Mouse (Mus musculus) heart, postnatal 0 days (tissue): ENCODE data around the gene Chmp5. TPM values are rescaled to one million over a fixed set of nuclear protein-coding genes. Genes with fewer than 3 reads are reported as not detected.

ENCODE experiments used
- ATAC-seq: fragments of 200-750 bp; cut with Nextera tagmentation; 2 replicates; pipeline ENCODE4 v1.8.0; 2017; ENCODE audit warnings: low read depth, moderate number of reproducible peaks, moderate library complexity; ENCODE audit not compliant: insufficient read depth
- DNase-seq: peaks from one replicate; pipeline ENCODE4 v3.0.0-alpha.2; 2016; ENCODE audit warnings: low spot score
- H3K27ac ChIP-seq: fragments of 300-500 bp; sonication (generic); 2 replicates; pipeline ENCODE4 v1.5.1; 2014; ENCODE audit warnings: low read depth, mild to moderate bottlenecking
- H3K27me3 ChIP-seq: fragments of 300-500 bp; sonication (generic); 2 replicates; pipeline ENCODE4 v1.6.1; 2014; ENCODE audit warnings: low read length, mixed read lengths; ENCODE audit not compliant: control insufficient read depth, insufficient read depth
- H3K36me3 ChIP-seq: fragments of 300-500 bp; sonication (generic); replicated peaks from 2 replicates; pipeline ENCODE4 v1.6.1; 2014; ENCODE audit warnings: low read length, mixed read lengths; ENCODE audit not compliant: control insufficient read depth, insufficient read depth
- H3K4me1 ChIP-seq: fragments of 300-500 bp; sonication (generic); 2 replicates; pipeline ENCODE4 v1.6.1; 2014; ENCODE audit warnings: antibody characterized with exemption; ENCODE audit not compliant: control insufficient read depth, insufficient read depth
- H3K4me2 ChIP-seq: fragments of 300-500 bp; sonication (generic); 2 replicates; pipeline ENCODE4 v1.6.1; 2014; ENCODE audit warnings: low read depth, mild to moderate bottlenecking, low read length, moderate library complexity
- H3K4me3 ChIP-seq: fragments of 300-500 bp; sonication (generic); 2 replicates; pipeline ENCODE4 v1.5.1; 2014; ENCODE audit warnings: low read depth, low read length
- H3K9ac ChIP-seq: fragments of 300-500 bp; sonication (generic); replicated peaks from 2 replicates; pipeline ENCODE4 v1.6.1; 2014; ENCODE audit warnings: low read depth, low read length, mixed read lengths
- H3K9me3 ChIP-seq: fragments of 300-500 bp; sonication (generic); replicated peaks from 2 replicates; pipeline ENCODE4 v1.6.1; 2016; ENCODE audit warnings: low read length; ENCODE audit not compliant: control insufficient read depth
- CTCF ChIP-seq: IDR thresholded peaks from 2 replicates; pipeline ENCODE4 v1.5.1; 2016; ENCODE audit warnings: antibody characterized with exemption, control low read depth, low read depth
- EP300 ChIP-seq: IDR thresholded peaks from 2 replicates; pipeline ENCODE4 v1.6.1; 2016; ENCODE audit warnings: antibody characterized with exemption, low read depth
- WGBS: fragments of 180-500 bp; shearing (Covaris S2); extraction: QIAGEN DNeasy Blood & Tissue Kit; methylation state at CpG from one replicate; pipeline ENCODE4 v1.1.7; 2014; 5-methylcytosine and 5-hydroxymethylcytosine counted together
- microRNA-seq: library from miRNA; unstranded; fragments of <30 nt; microRNA quantifications from one replicate; pipeline ENCODE4, GENCODE M21; 2016
- polyA plus RNA-seq: library from polyadenylated mRNA; unstranded; fragments of >200 nt; fragmentation: Nextera tagmentation; extraction: Ambion mirVana; gene quantifications from 2 replicates; pipeline ENCODE4 v1.2.1, GENCODE M21; 2015
- total RNA-seq: library from RNA; depleted of rRNA; stranded (reverse); fragments of >200 nt; gene quantifications from 2 replicates; pipeline ENCODE4 v1.2.3, GENCODE M21; 2014; ENCODE audit warnings: low replicate concordance; rRNA removed

The Chmp5 gene
- total and polyA plus RNA-seq, 2 experiments from 2014 or later: 17.7 to 72.3 TPM

DNA sequence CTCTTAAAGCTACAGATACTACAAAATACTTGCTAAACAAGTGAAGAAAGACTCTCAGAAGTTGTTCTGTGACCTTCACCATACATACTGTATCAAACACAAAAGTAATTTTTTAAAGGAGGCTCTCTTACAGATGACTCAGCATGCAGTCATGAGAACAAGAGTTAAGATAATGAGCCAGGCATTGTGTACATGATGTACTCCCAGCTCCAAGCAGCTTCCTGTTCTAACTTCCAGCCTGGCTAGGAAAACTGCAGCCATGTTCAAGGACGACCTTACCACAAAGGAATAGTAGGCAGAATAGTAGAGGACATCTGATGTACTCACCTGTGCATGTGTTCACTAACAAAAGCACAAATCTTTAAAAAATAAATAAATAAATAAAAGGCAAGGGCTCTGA, 52.1 kb downstream of the Chmp5 start:
- 59% methylated on average over 1 of the region's 1 CpGs for WGBS
- H3K36me3 ChIP-seq: peaks cover 96% of the 10 kb centered on the region

GRCm38 (mm10) chr4:41000842-41001639, 52.8 kb downstream of the Chmp5 start:
- H3K9me3 ChIP-seq: no peaks in the 10 kb centered on the region
- no peak overlapping the region for H3K27ac ChIP-seq
- TF ChIP-seq EP300 (no peak), CTCF (no peak)
- H3K36me3 ChIP-seq: peaks cover 92% of the 10 kb centered on the region
- no peak overlapping the region for H3K9ac ChIP-seq
- H3K27me3 ChIP-seq: no peaks in the 10 kb centered on the region
- H3K4me2 ChIP-seq: no peak overlapping the region
- ATAC-seq (no peak), DNase-seq (no peak)
- H3K4me3 ChIP-seq: no peak overlapping the region
- no peaks in the 10 kb centered on the region for H3K4me1 ChIP-seq
- 89% methylated on average over 9 of the region's 9 CpGs for WGBS

More for the DNA sequence above, 52.1 kb downstream of the Chmp5 start:
- H3K4me2 ChIP-seq: no peak overlapping the region
- H3K9me3 ChIP-seq: no peaks in the 10 kb centered on the region
- no peak overlapping the region for H3K9ac ChIP-seq
- no peaks in the 10 kb centered on the region for H3K27me3 ChIP-seq
- no peak overlapping the region for H3K27ac ChIP-seq
- H3K4me3 ChIP-seq: no peak overlapping the region
- DNase-seq (no peak), ATAC-seq (no peak)
- no peak for TF ChIP-seq EP300
- no peak for TF ChIP-seq CTCF
- no peaks in the 10 kb centered on the region for H3K4me1 ChIP-seq

DNA sequence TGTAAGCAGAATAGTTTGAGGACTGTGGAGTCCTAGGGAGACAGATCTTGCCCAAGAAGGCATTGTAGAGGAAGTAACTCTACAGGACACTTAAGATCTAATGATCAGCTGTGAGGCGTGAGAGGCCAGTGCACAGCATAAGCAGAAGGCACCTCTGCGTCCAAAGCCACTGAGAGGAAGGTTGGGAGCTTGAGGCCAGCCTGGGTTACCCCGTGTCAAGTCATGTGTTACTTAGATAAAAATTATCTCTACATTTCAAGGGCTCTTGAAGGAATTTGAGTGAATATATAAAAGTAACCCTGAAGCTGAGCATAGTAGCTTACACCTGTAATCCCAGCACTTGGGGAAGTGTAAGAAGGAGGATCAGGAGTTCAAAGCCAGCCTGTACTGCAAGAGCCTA, 65.1 kb downstream of the Chmp5 start:
- Histone ChIP-seq H3K27me3 (no peaks in the 10 kb centered on the region), H3K4me1 (no peaks in the 10 kb centered on the region), H3K4me3 (no peak overlapping the region), H3K4me2 (no peak overlapping the region), H3K27ac (no peak overlapping the region), H3K9me3 (no peaks in the 10 kb centered on the region), H3K9ac (no peak overlapping the region), H3K36me3 (peaks cover 85% of the 10 kb centered on the region)
- DNase-seq (no peak), ATAC-seq (no peak)
- no peak for TF ChIP-seq EP300
- no peak for TF ChIP-seq CTCF
- WGBS: 70% methylated on average over 3 of the region's 3 CpGs

Small RNAs within 50 kb of the gene (microRNA-seq; reads per million reads assigned to microRNA genes)
- 1.2 reads per million for gene Mir3094

Other genes starting within 250 kb of the Chmp5 start
- 4.5 and 18.9 TPM in 2 replicates for gene Aptx, start 245.2 kb upstream of the Chmp5 start, total RNA-seq
- gene Aptx, start 245.2 kb upstream of the Chmp5 start, polyA plus RNA-seq: 28.1 and 29.9 TPM in 2 replicates
- 20.9 and 27.7 TPM in 2 replicates for gene Dnaja1, start 226.3 kb upstream of the Chmp5 start, total RNA-seq
- 200 and 206 TPM in 2 replicates for gene Dnaja1, start 226.3 kb upstream of the Chmp5 start, polyA plus RNA-seq
- 56.4 and 86.6 TPM in 2 replicates for gene Smu1, start 190.5 kb upstream of the Chmp5 start, total RNA-seq
- 68.6 and 73.6 TPM in 2 replicates for gene Smu1, start 190.5 kb upstream of the Chmp5 start, polyA plus RNA-seq
- 125 and 129 TPM in 2 replicates for gene B4galt1, start 94.4 kb upstream of the Chmp5 start, total RNA-seq
- gene B4galt1, start 94.4 kb upstream of the Chmp5 start, polyA plus RNA-seq: 49.6 and 50.3 TPM in 2 replicates
- 2.7 TPM in 1 of 2 replicates, not detected in the other for gene Spink4, start 28.4 kb upstream of the Chmp5 start, total RNA-seq
- 7.7 and 7.8 TPM in 2 replicates for gene Spink4, start 28.4 kb upstream of the Chmp5 start, polyA plus RNA-seq
- 77.3 and 98.8 TPM in 2 replicates for gene Bag1, start 113 bp upstream of the Chmp5 start, total RNA-seq
- 213 and 222 TPM in 2 replicates for gene Bag1, start 113 bp upstream of the Chmp5 start, polyA plus RNA-seq
- gene Nfx1, start 22.5 kb downstream of the Chmp5 start, total RNA-seq: 32.5 and 40.0 TPM in 2 replicates
- 27.2 and 27.6 TPM in 2 replicates for gene Nfx1, start 22.5 kb downstream of the Chmp5 start, polyA plus RNA-seq
- gene Aqp7, start 99.7 kb downstream of the Chmp5 start, total RNA-seq: 8.9 and 20.6 TPM in 2 replicates
- gene Aqp7, start 99.7 kb downstream of the Chmp5 start, polyA plus RNA-seq: 10.0 and 10.8 TPM in 2 replicates
- 0.54 and 6.3 TPM in 2 replicates for gene Aqp3, start 149.8 kb downstream of the Chmp5 start, total RNA-seq
- 0.19 and 0.36 TPM in 2 replicates for gene Aqp3, start 149.8 kb downstream of the Chmp5 start, polyA plus RNA-seq
- gene Nol6, start 176.0 kb downstream of the Chmp5 start, total RNA-seq: 15.0 and 39.8 TPM in 2 replicates
- gene Nol6, start 176.0 kb downstream of the Chmp5 start, polyA plus RNA-seq: 6.6 and 7.3 TPM in 2 replicates
- gene Ube2r2, start 187.3 kb downstream of the Chmp5 start, total RNA-seq: 43.7 and 48.9 TPM in 2 replicates
- 60.9 and 69.7 TPM in 2 replicates for gene Ube2r2, start 187.3 kb downstream of the Chmp5 start, polyA plus RNA-seq